Mouse (Mus musculus): Measurements from ENCODE around the gene Serp2.

DNA sequence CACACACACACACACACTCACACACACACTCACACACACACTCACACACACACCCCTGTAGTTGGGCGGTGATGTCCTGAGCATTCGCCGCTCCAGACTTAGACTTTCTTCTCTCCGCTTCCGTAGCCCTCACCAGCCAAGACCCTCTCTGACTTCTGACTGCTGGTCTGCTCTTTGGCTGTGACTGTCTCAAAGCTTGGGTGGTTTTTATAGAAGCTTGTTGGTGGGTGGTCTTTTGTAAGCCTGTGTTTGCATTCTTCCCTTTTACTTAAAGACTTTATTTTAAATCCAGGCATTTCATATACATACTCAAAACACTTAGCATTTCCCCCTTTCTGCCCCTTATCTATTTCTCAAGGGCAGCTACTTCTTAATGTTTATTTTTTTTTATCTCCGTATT is 57.2 kb downstream of the Serp2 start:
- TF ChIP-seq CTCF (IDR thresholded peaks at IDR 0.05; ENCODE audit: low read depth) (no peak), EP300 (IDR thresholded peaks at IDR 0.05; ENCODE audit: low read depth) (no peak)

Data from liver, embryonic 14.5 days (tissue).